7 mouse cellular contexts compared by ENCODE assay signal in genomic region chr1:64122466-64122830, GRCm38 (mm10). TPM values are rescaled to one million over a fixed set of nuclear protein-coding genes. Genes with fewer than 3 reads are reported as not detected.
DNase-seq lines count a peak whose midpoint lies in the region; ATAC-seq and TF ChIP-seq lines count a peak whose summit lies in the region.

No protein-coding gene starts in this region.

- peak overlapping the region; percentile 76 for H3K4me3 ChIP-seq in lung, embryonic 14.5 days (ENCODE audit: low read depth, low read length)
- H3K4me3 ChIP-seq in forebrain, embryonic 10.5 days: peak overlapping the region; percentile 83
- H3K4me3 ChIP-seq in limb, embryonic 11.5 days (ENCODE audit: low read depth, low read length): peak overlapping the region; percentile 77
- H3K4me3 ChIP-seq in olfactory bulb, adult 2 months (ENCODE audit: insufficient read depth, low read depth, low read length): peak overlapping the region; percentile 84

- ATAC-seq in lung, embryonic 14.5 days (ENCODE audit: insufficient read depth): no peak
- ATAC-seq in limb, embryonic 11.5 days (ENCODE audit: insufficient number of reproducible peaks, low FRiP score, low TSS enrichment, low read depth): no peak

- H3K4me2 ChIP-seq in lung, embryonic 14.5 days: peak overlapping the region; percentile 88
- H3K4me2 ChIP-seq in limb, embryonic 11.5 days (ENCODE audit: low read depth, severe bottlenecking): peak overlapping the region; percentile 62

- 18% methylated on average over 9 of the region's 9 CpGs for WGBS in lung, embryonic 14.5 days
- WGBS in forebrain, embryonic 10.5 days: 26% methylated on average over 9 of the region's 9 CpGs
- 30% methylated on average over 9 of the region's 9 CpGs for whole genome bisulfite sequencing in limb, embryonic 11.5 days
- WGBS in olfactory bulb, adult 2 months: 10% methylated on average over 9 of the region's 9 CpGs

- H3K36me3 ChIP-seq in lung, embryonic 14.5 days (ENCODE audit: insufficient read depth): no peaks in the 10 kb centered on the region
- no peaks in the 10 kb centered on the region for H3K36me3 ChIP-seq in forebrain, embryonic 10.5 days (replicated peaks)
- H3K36me3 ChIP-seq in limb, embryonic 11.5 days (ENCODE audit: control insufficient read depth, insufficient read depth, low read length): no peaks in the 10 kb centered on the region

- peak; percentile 13 for DNase-seq in lung, embryonic 14.5 days
- DNase-seq in lung, postnatal 4 days: no peak
- no peak for DNase-seq in forebrain, embryonic 10.5 days (ENCODE audit: extremely low spot score, low spot score)
- DNase-seq in limb, embryonic 11.5 days (ENCODE audit: low spot score): no peak
- DNase-seq in adrenal gland, postnatal 25 days: no peak
- no peak for DNase-seq in cerebellum, adult 18-20 months

- TF ChIP-seq POLR2A in olfactory bulb, adult 2 months (IDR thresholded peaks at IDR 0.05; ENCODE audit: insufficient read depth, low read depth, low read length): no peak

- TF ChIP-seq CTCF in lung, embryonic 14.5 days (IDR thresholded peaks at IDR 0.05; ENCODE audit: low read depth): no peak
- TF ChIP-seq CTCF in olfactory bulb, adult 2 months (IDR thresholded peaks at IDR 0.05; ENCODE audit: insufficient read depth, low read depth, low read length): no peak

- no peaks in the 10 kb centered on the region for H3K9me3 ChIP-seq in lung, embryonic 14.5 days (ENCODE audit: low read depth, low read length)
- H3K9me3 ChIP-seq in forebrain, embryonic 10.5 days: no peaks in the 10 kb centered on the region
- no peaks in the 10 kb centered on the region for H3K9me3 ChIP-seq in limb, embryonic 11.5 days (ENCODE audit: control insufficient read depth, low read length)

- peak overlapping the region; percentile 99 for H3K9ac ChIP-seq in lung, embryonic 14.5 days
- peak overlapping the region; percentile 100; the same call in 1 of the 2 replicates for H3K9ac ChIP-seq in limb, embryonic 11.5 days (ENCODE audit: low read length)

- peaks cover 7% of the 10 kb centered on the region; the same call in 1 of the 2 replicates for H3K4me1 ChIP-seq in lung, embryonic 14.5 days (ENCODE audit: insufficient read depth)
- H3K4me1 ChIP-seq in forebrain, embryonic 10.5 days: peaks cover 41% of the 10 kb centered on the region
- peaks cover 4% of the 10 kb centered on the region; the same call in 1 of the 2 replicates for H3K4me1 ChIP-seq in limb, embryonic 11.5 days (ENCODE audit: control insufficient read depth, insufficient read depth, low read length)
- no peaks in the 10 kb centered on the region for H3K4me1 ChIP-seq in olfactory bulb, adult 2 months (ENCODE audit: control insufficient read depth, insufficient read depth, low read length)

- peak overlapping the region; percentile 100 for H3K27ac ChIP-seq in lung, embryonic 14.5 days (ENCODE audit: low read depth)
- peak overlapping the region; percentile 100 for H3K27ac ChIP-seq in forebrain, embryonic 10.5 days
- H3K27ac ChIP-seq in limb, embryonic 11.5 days (replicated peaks; ENCODE audit: low read depth, low read length): peak overlapping the region; percentile 100
- peak overlapping the region; percentile 57 for H3K27ac ChIP-seq in olfactory bulb, adult 2 months (ENCODE audit: insufficient read depth, low read depth, low read length)

- no peaks in the 10 kb centered on the region for H3K27me3 ChIP-seq in lung, embryonic 14.5 days (ENCODE audit: insufficient read depth, low read length)
- no peaks in the 10 kb centered on the region for H3K27me3 ChIP-seq in forebrain, embryonic 10.5 days (ENCODE audit: poor library complexity, severe bottlenecking)
- H3K27me3 ChIP-seq in limb, embryonic 11.5 days (ENCODE audit: control insufficient read depth, insufficient read depth, low read length): no peaks in the 10 kb centered on the region

RNA-seq across cellular contexts. Expression of gene Klf7, which starts 0.4 kb away (rescaled TPM):
- polyA plus RNA-seq in lung, embryonic 14.5 days (2014; fragmentation: Nextera tagmentation; extraction: Ambion mirVana): 17.7 and 19.8 TPM in 2 replicates
- polyA plus RNA-seq in forebrain, embryonic 10.5 days (2016; fragmentation: Nextera tagmentation; extraction: Ambion mirVana): 10.0 and 13.8 TPM in 2 replicates
- 9.7 and 13.1 TPM in 2 replicates for polyA plus RNA-seq in limb, embryonic 11.5 days (2014; fragmentation: Nextera tagmentation; extraction: Ambion mirVana)
- 219 TPM in 1 of 2 replicates, not detected in the other for polyA plus RNA-seq in olfactory bulb, adult 2 months (2012; ENCODE audit: insufficient read depth, insufficient read length, low replicate concordance, missing spikeins)
- 18.6 and 23.3 TPM in 2 replicates for total RNA-seq in adrenal gland, postnatal 25 days (2021)
